Mouse (Mus musculus) limb, embryonic 10.5 days (tissue): Measurements from ENCODE around the gene Olfr715. TPM values are rescaled to one million over a fixed set of nuclear protein-coding genes. Genes with fewer than 3 reads are reported as not detected.
"Not testable (repeated sequence)": the region's sequence is repeated elsewhere in the genome, so short reads cannot be mapped to it uniquely, and the experiment has no call there.

Experiments
- DNase-seq: peaks from one replicate; pipeline ENCODE4 v3.0.0-alpha.2; 2017; ENCODE audit warnings: low spot score
- H3K27ac ChIP-seq: fragments of 300-500 bp; sonication (generic); 2 replicates; pipeline ENCODE4 v1.5.1; 2016; ENCODE audit warnings: mild to moderate bottlenecking
- H3K27me3 ChIP-seq: fragments of 300-500 bp; sonication (generic); 2 replicates; pipeline ENCODE4 v1.6.1; 2016; ENCODE audit warnings: low read depth, mild to moderate bottlenecking; ENCODE audit not compliant: poor library complexity, severe bottlenecking
- H3K36me3 ChIP-seq: fragments of 300-500 bp; sonication (generic); 2 replicates; pipeline ENCODE4 v1.6.1; 2016; ENCODE audit warnings: mild to moderate bottlenecking, moderate library complexity
- H3K4me1 ChIP-seq: fragments of 300-500 bp; sonication (generic); 2 replicates; pipeline ENCODE4 v1.6.1; 2016
- H3K4me3 ChIP-seq: fragments of 300-500 bp; sonication (generic); 2 replicates; pipeline ENCODE4 v1.5.1; 2016; ENCODE audit warnings: mild to moderate bottlenecking, moderate library complexity
- H3K9me3 ChIP-seq: fragments of 300-500 bp; sonication (generic); replicated peaks from 2 replicates; pipeline ENCODE4 v1.6.1; 2016; ENCODE audit warnings: mild to moderate bottlenecking
- WGBS: fragments of 180-500 bp; shearing (Covaris S2); methylation state at CpG from one replicate; pipeline ENCODE4 v1.1.7; 2016; 5-methylcytosine and 5-hydroxymethylcytosine counted together
- polyA plus RNA-seq: library from polyadenylated mRNA; unstranded; fragments of >200 nt; fragmentation: Nextera tagmentation; extraction: Ambion mirVana; gene quantifications from 2 replicates; pipeline ENCODE4 v1.2.1, GENCODE M21; 2016

The Olfr715 gene
- polyA plus RNA-seq, result not detected in 2 replicates

- H3K36me3 ChIP-seq, H3K4me3 ChIP-seq, H3K9me3 ChIP-seq, H3K4me1 ChIP-seq, DNase-seq, H3K27ac ChIP-seq, H3K27me3 ChIP-seq: not testable (repeated sequence)
- 82% methylated on average over 3 of the region's 3 CpGs for WGBS
Observed at GRCm38 (mm10) chr7:107130983-107131382, at the start of gene Olfr715. Gene Olfr715, minus strand, starts transcription at chr7:107131083.

GRCm38 (mm10) chr7:107180406-107180805, 49.5 kb upstream of the Olfr715 start:
- H3K27ac ChIP-seq, result no peak overlapping the region
- H3K4me3 ChIP-seq, result no peak overlapping the region
- no peaks in the 10 kb centered on the region for H3K36me3 ChIP-seq
- DNase-seq, result no peak
- 55% methylated on average over 2 of the region's 2 CpGs for WGBS
- no peaks in the 10 kb centered on the region for H3K4me1 ChIP-seq
- no peaks in the 10 kb centered on the region for H3K27me3 ChIP-seq
- no peaks in the 10 kb centered on the region for H3K9me3 ChIP-seq

GRCm38 (mm10) chr7:107166690-107167089, 35.8 kb upstream of the Olfr715 start, which contains the start of gene Nlrp14:
Gene Nlrp14, plus strand, starts transcription at chr7:107166990.
- 87% methylated on average over 10 of the region's 10 CpGs for WGBS
- Histone ChIP-seq H3K36me3 (no peaks in the 10 kb centered on the region), H3K4me3 (no peak within 1 kb of the TSS), H3K9me3 (no peaks in the 10 kb centered on the region), H3K27ac (no peak within 1 kb of the TSS), H3K4me1 (no peaks in the 10 kb centered on the region), H3K27me3 (no peaks in the 10 kb centered on the region)
- DNase-seq, result no peak

- not testable (repeated sequence) for H3K36me3 ChIP-seq, H3K9me3 ChIP-seq, DNase-seq, H3K4me3 ChIP-seq, H3K27ac ChIP-seq, H3K27me3 ChIP-seq, H3K4me1 ChIP-seq
- 68% methylated on average over 2 of the region's 2 CpGs for WGBS
Observed at GRCm38 (mm10) chr7:107138027-107138426, 7.1 kb upstream of the Olfr715 start, which contains the start of gene Olfr716. Gene Olfr716, plus strand, starts transcription at chr7:107138327.

GRCm38 (mm10) chr7:107110269-107110668, 20.6 kb downstream of the Olfr715 start, which contains the start of gene Olfr715b:
Gene Olfr715b, minus strand, starts transcription at chr7:107110369.
- DNase-seq, H3K4me3 ChIP-seq, H3K27me3 ChIP-seq, H3K36me3 ChIP-seq, H3K4me1 ChIP-seq, H3K9me3 ChIP-seq, H3K27ac ChIP-seq: not testable (repeated sequence)
- 96% methylated on average over 2 of the region's 2 CpGs for WGBS

GRCm38 (mm10) chr7:107092920-107093319, 38.0 kb downstream of the Olfr715 start, which contains the start of gene Olfr17:
Gene Olfr17, plus strand, starts transcription at chr7:107093220.
- Histone ChIP-seq H3K9me3 (no peaks in the 10 kb centered on the region), H3K4me1 (no peaks in the 10 kb centered on the region)

More at GRCm38 (mm10) chr7:107092920-107093319, 38.0 kb downstream of the Olfr715 start, which contains the start of gene Olfr17:
- Histone ChIP-seq H3K4me3 (no peak within 1 kb of the TSS), H3K27me3 (no peaks in the 10 kb centered on the region), H3K36me3 (no peaks in the 10 kb centered on the region), H3K27ac (no peak within 1 kb of the TSS)
- WGBS, result 59% methylated on average over 1 of the region's 1 CpGs
- no peak for DNase-seq

Other genes with a start within 250 kb of the Olfr715 start
- gene Olfr706, start 242.9 kb downstream of the Olfr715 start, polyA plus RNA-seq, result not detected in 2 replicates
- not detected in 2 replicates for gene Olfr707, start 229.8 kb downstream of the Olfr715 start, polyA plus RNA-seq
- not detected in 2 replicates for gene Olfr1532-ps1, start 223.1 kb downstream of the Olfr715 start, polyA plus RNA-seq
- not detected in 2 replicates for gene Olfr709-ps1, start 198.9 kb downstream of the Olfr715 start, polyA plus RNA-seq
- gene Olfr710, start 182.8 kb downstream of the Olfr715 start, polyA plus RNA-seq, result not detected in 2 replicates
- gene Olfr6, start 167.1 kb downstream of the Olfr715 start, polyA plus RNA-seq, result not detected in 2 replicates
- not detected in 2 replicates for gene Olfr711, start 155.6 kb downstream of the Olfr715 start, polyA plus RNA-seq
- not detected in 2 replicates for gene Olfr2, start 125.0 kb downstream of the Olfr715 start, polyA plus RNA-seq
- not detected in 2 replicates for gene Olfr713, start 99.9 kb downstream of the Olfr715 start, polyA plus RNA-seq
- not detected in 2 replicates for gene Olfr714, start 60.1 kb downstream of the Olfr715 start, polyA plus RNA-seq
- gene Olfr17, start 37.9 kb downstream of the Olfr715 start, polyA plus RNA-seq, result not detected in 2 replicates
- gene Olfr715b, start 20.7 kb downstream of the Olfr715 start, polyA plus RNA-seq, result not detected in 2 replicates
- not detected in 2 replicates for gene Olfr716, start 7.2 kb upstream of the Olfr715 start, polyA plus RNA-seq
- not detected in 2 replicates for gene Nlrp14, start 35.9 kb upstream of the Olfr715 start, polyA plus RNA-seq
- gene Rbmxl2, start 78.4 kb upstream of the Olfr715 start, polyA plus RNA-seq, result not detected in 2 replicates
- gene Syt9, start 239.6 kb upstream of the Olfr715 start, polyA plus RNA-seq, result 0.98 and 2.0 TPM in 2 replicates